Mouse (Mus musculus) embryonic facial prominence, embryonic 15.5 days (tissue): ENCODE measurements around the gene Sowahb. TPM values are rescaled to one million over a fixed set of nuclear protein-coding genes. Genes with fewer than 3 reads are reported as not detected.
A peak's percentile ranks its signal among the peaks of the same experiment; 100 is the strongest.

ENCODE experiments used
- ATAC-seq: fragments of 200-750 bp; cut with Nextera tagmentation; 2 replicates; pipeline ENCODE4 v1.8.0; 2017; ENCODE audit warnings: low read depth, moderate TSS enrichment; ENCODE audit not compliant: insufficient number of reproducible peaks, low FRiP score, low TSS enrichment
- H3K27ac ChIP-seq: fragments of 300-500 bp; sonication (generic); replicated peaks from 2 replicates; pipeline ENCODE4 v1.5.1; 2015; ENCODE audit warnings: mild to moderate bottlenecking, inconsistent platforms
- H3K27me3 ChIP-seq: fragments of 300-500 bp; sonication (generic); 2 replicates; pipeline ENCODE4 v1.6.1; 2015; ENCODE audit warnings: inconsistent platforms
- H3K36me3 ChIP-seq: fragments of 300-500 bp; sonication (generic); 2 replicates; pipeline ENCODE4 v1.6.1; 2015; ENCODE audit warnings: mild to moderate bottlenecking, inconsistent platforms
- H3K4me1 ChIP-seq: fragments of 300-500 bp; sonication (generic); 2 replicates; pipeline ENCODE4 v1.6.1; 2015; ENCODE audit warnings: inconsistent platforms
- H3K4me2 ChIP-seq: fragments of 300-500 bp; sonication (generic); replicated peaks from 2 replicates; pipeline ENCODE4 v1.6.1; 2015; ENCODE audit warnings: mild to moderate bottlenecking, inconsistent platforms
- H3K4me3 ChIP-seq: fragments of 300-500 bp; sonication (generic); replicated peaks from 2 replicates; pipeline ENCODE4 v1.5.1; 2015; ENCODE audit warnings: mild to moderate bottlenecking, inconsistent platforms
- H3K9ac ChIP-seq: fragments of 300-500 bp; sonication (generic); 2 replicates; pipeline ENCODE4 v1.6.1; 2015; ENCODE audit warnings: inconsistent platforms
- H3K9me3 ChIP-seq: fragments of 300-500 bp; sonication (generic); replicated peaks from 2 replicates; pipeline ENCODE4 v1.6.1; 2016; ENCODE audit warnings: inconsistent platforms
- WGBS: fragments of 180-500 bp; shearing (Covaris S2); methylation state at CpG from one replicate; pipeline ENCODE4 v1.1.7; 2015; 5-methylcytosine and 5-hydroxymethylcytosine counted together
- polyA plus RNA-seq: library from polyadenylated mRNA; unstranded; fragments of >200 nt; fragmentation: Nextera tagmentation; extraction: Ambion mirVana; gene quantifications from 2 replicates; pipeline ENCODE4 v1.2.1, GENCODE M21; 2015

The Sowahb gene
- polyA plus RNA-seq, 1 experiment from 2014 or later, result 0.68 TPM

GRCm38 (mm10) chr5:93041276-93041675 is 3.5 kb downstream of the Sowahb start:
- H3K27ac ChIP-seq, result no peak overlapping the region
- H3K36me3 ChIP-seq, result no peaks in the 10 kb centered on the region
- peaks cover 42% of the 10 kb centered on the region for H3K27me3 ChIP-seq
- peaks cover 30% of the 10 kb centered on the region for H3K4me1 ChIP-seq
- no peak overlapping the region for H3K4me2 ChIP-seq
- 41% methylated on average over 3 of the region's 3 CpGs for WGBS
- H3K9me3 ChIP-seq, result no peaks in the 10 kb centered on the region
- ATAC-seq, result no peak
- no peak overlapping the region for H3K4me3 ChIP-seq
- H3K9ac ChIP-seq, result no peak overlapping the region

- Histone ChIP-seq H3K36me3 (no peaks in the 10 kb centered on the region), H3K27ac (no peak overlapping the region), H3K9ac (no peak overlapping the region), H3K27me3 (peaks cover 35% of the 10 kb centered on the region), H3K4me1 (peaks cover 26% of the 10 kb centered on the region), H3K4me3 (no peak overlapping the region), H3K4me2 (no peak overlapping the region), H3K9me3 (no peaks in the 10 kb centered on the region)
- no peak for ATAC-seq
- WGBS, result 49% methylated on average over 5 of the region's 5 CpGs
Observed at GRCm38 (mm10) chr5:93040095-93040494, 4.7 kb downstream of the Sowahb start.

- Histone ChIP-seq H3K27me3 (no peaks in the 10 kb centered on the region), H3K27ac (no peak overlapping the region), H3K4me3 (no peak overlapping the region), H3K9ac (no peak overlapping the region), H3K36me3 (no peaks in the 10 kb centered on the region), H3K4me2 (no peak overlapping the region), H3K9me3 (no peaks in the 10 kb centered on the region), H3K4me1 (peaks cover 10% of the 10 kb centered on the region)
- no peak for ATAC-seq
- WGBS, result 50% methylated on average over 7 of the region's 7 CpGs
Observed at GRCm38 (mm10) chr5:93036254-93036653, 8.6 kb downstream of the Sowahb start.

- Histone ChIP-seq H3K27me3 (no peaks in the 10 kb centered on the region), H3K36me3 (no peaks in the 10 kb centered on the region), H3K4me2 (no peak overlapping the region), H3K9me3 (no peaks in the 10 kb centered on the region), H3K9ac (no peak overlapping the region), H3K4me3 (no peak overlapping the region), H3K27ac (no peak overlapping the region), H3K4me1 (peaks cover 10% of the 10 kb centered on the region)
- WGBS, result 56% methylated on average over 1 of the region's 1 CpGs
- ATAC-seq, result no peak
Observed at GRCm38 (mm10) chr5:93035285-93035684, 9.5 kb downstream of the Sowahb start.

GRCm38 (mm10) chr5:93033087-93033870 is 11.5 kb downstream of the Sowahb start:
- no peak overlapping the region for H3K27ac ChIP-seq
- H3K9me3 ChIP-seq, result no peaks in the 10 kb centered on the region
- H3K9ac ChIP-seq, result no peak overlapping the region
- H3K27me3 ChIP-seq, result no peaks in the 10 kb centered on the region
- peaks cover 10% of the 10 kb centered on the region for H3K4me1 ChIP-seq
- no peak overlapping the region for H3K4me3 ChIP-seq
- no peak for ATAC-seq
- H3K4me2 ChIP-seq, result no peak overlapping the region
- 79% methylated on average over 5 of the region's 5 CpGs for WGBS
- no peaks in the 10 kb centered on the region for H3K36me3 ChIP-seq

- Histone ChIP-seq H3K4me2 (no peak overlapping the region), H3K9me3 (no peaks in the 10 kb centered on the region), H3K27ac (no peak overlapping the region), H3K4me3 (no peak overlapping the region), H3K9ac (no peak overlapping the region), H3K4me1 (peaks cover 8% of the 10 kb centered on the region), H3K27me3 (no peaks in the 10 kb centered on the region), H3K36me3 (no peaks in the 10 kb centered on the region)
- ATAC-seq, result no peak; the same call in 1 of the 2 replicates
- WGBS, result 81% methylated on average over 4 of the region's 4 CpGs
Observed at GRCm38 (mm10) chr5:93032621-93033020, 12.2 kb downstream of the Sowahb start.

- no peak overlapping the region for H3K4me3 ChIP-seq
- H3K4me2 ChIP-seq, result no peak overlapping the region
- no peaks in the 10 kb centered on the region for H3K27me3 ChIP-seq
- H3K27ac ChIP-seq, result no peak overlapping the region
- no peaks in the 10 kb centered on the region for H3K9me3 ChIP-seq
- peaks cover 11% of the 10 kb centered on the region for H3K4me1 ChIP-seq
- H3K36me3 ChIP-seq, result no peaks in the 10 kb centered on the region
- WGBS, result 61% methylated on average over 3 of the region's 3 CpGs
- ATAC-seq, result no peak
- no peak overlapping the region for H3K9ac ChIP-seq
Observed at GRCm38 (mm10) chr5:93030869-93031268, 14.0 kb downstream of the Sowahb start.

GRCm38 (mm10) chr5:93030411-93030810 is 14.4 kb downstream of the Sowahb start:
- 79% methylated on average over 5 of the region's 5 CpGs for WGBS
- H3K36me3 ChIP-seq, result no peaks in the 10 kb centered on the region
- no peak for ATAC-seq

GRCm38 (mm10) chr5:93027120-93027675 is 17.6 kb downstream of the Sowahb start:
- Histone ChIP-seq H3K27ac (0 out of 2 replicates have a peak overlapping the region, but pooled peaks have one; percentile 9), H3K27me3 (no peaks in the 10 kb centered on the region), H3K4me1 (peaks cover 22% of the 10 kb centered on the region), H3K4me3 (no peak overlapping the region), H3K9ac (no peak overlapping the region), H3K9me3 (no peaks in the 10 kb centered on the region), H3K4me2 (peak overlapping the region; percentile 11; the same call in 1 of the 2 replicates), H3K36me3 (no peaks in the 10 kb centered on the region)
- WGBS, result 26% methylated on average over 9 of the region's 9 CpGs
- no peak for ATAC-seq

More at GRCm38 (mm10) chr5:93030411-93030810, 14.4 kb downstream of the Sowahb start:
- Histone ChIP-seq H3K9ac (no peak overlapping the region), H3K9me3 (no peaks in the 10 kb centered on the region), H3K27ac (no peak overlapping the region), H3K4me1 (peaks cover 12% of the 10 kb centered on the region), H3K27me3 (no peaks in the 10 kb centered on the region), H3K4me2 (no peak overlapping the region), H3K4me3 (no peak overlapping the region)

- Histone ChIP-seq H3K9ac (no peak overlapping the region), H3K4me2 (peak overlapping the region; percentile 11; the same call in 1 of the 2 replicates)
- no peak for ATAC-seq
Observed at GRCm38 (mm10) chr5:93026437-93027119, 18.2 kb downstream of the Sowahb start.

GRCm38 (mm10) chr5:93024754-93025280 is 20.0 kb downstream of the Sowahb start:
- 11% methylated on average over 7 of the region's 7 CpGs for WGBS
- no peaks in the 10 kb centered on the region for H3K27me3 ChIP-seq
- H3K4me1 ChIP-seq, result peaks cover 27% of the 10 kb centered on the region
- H3K9me3 ChIP-seq, result no peaks in the 10 kb centered on the region
- ATAC-seq, result no peak
- H3K36me3 ChIP-seq, result no peaks in the 10 kb centered on the region
- no peak overlapping the region; the same call in 1 of the 2 replicates for H3K27ac ChIP-seq
- H3K9ac ChIP-seq, result no peak overlapping the region
- H3K4me2 ChIP-seq, result no peak overlapping the region
- H3K4me3 ChIP-seq, result no peak overlapping the region

More at GRCm38 (mm10) chr5:93026437-93027119, 18.2 kb downstream of the Sowahb start:
- Histone ChIP-seq H3K27ac (0 out of 2 replicates have a peak overlapping the region, but pooled peaks have one; percentile 9), H3K9me3 (no peaks in the 10 kb centered on the region), H3K27me3 (no peaks in the 10 kb centered on the region), H3K4me1 (peaks cover 22% of the 10 kb centered on the region), H3K36me3 (no peaks in the 10 kb centered on the region), H3K4me3 (no peak overlapping the region)
- 35% methylated on average over 4 of the region's 4 CpGs for WGBS
